Mouse (Mus musculus) retina, embryonic 14.5 days (tissue): Measurements from ENCODE around the gene Rfc2.

Experiments
- DNase-seq: peaks from one replicate; pipeline ENCODE4 v3.0.0-alpha.2; 2015; ENCODE audit warnings: low spot score

Rfc2 gene

GRCm38 (mm10) chr5:134565696-134566095 is 15.5 kb upstream of the Rfc2 start:
- DNase-seq, result no peak

GRCm38 (mm10) chr5:134567445-134567844 is 13.7 kb upstream of the Rfc2 start:
- no peak for DNase-seq

- no peak for DNase-seq
These were observed 13.1 kb upstream of the Rfc2 start for GRCm38 (mm10) chr5:134568030-134568429.

- DNase-seq, result no peak
These were observed 12.1 kb upstream of the Rfc2 start for GRCm38 (mm10) chr5:134568964-134569491.

- DNase-seq, result peak; percentile 86
These were observed 9.2 kb upstream of the Rfc2 start for GRCm38 (mm10) chr5:134571730-134572507.

GRCm38 (mm10) chr5:134572508-134573214 is 8.5 kb upstream of the Rfc2 start:
- no peak for DNase-seq

- no peak for DNase-seq
These were observed 5.3 kb upstream of the Rfc2 start for GRCm38 (mm10) chr5:134575833-134576232.

- no peak for DNase-seq
These were observed 4.5 kb upstream of the Rfc2 start for GRCm38 (mm10) chr5:134576517-134577220.

- no peak for DNase-seq
These were observed 3.6 kb upstream of the Rfc2 start for GRCm38 (mm10) chr5:134577534-134577933.

GRCm38 (mm10) chr5:134579135-134579534 is 2.0 kb upstream of the Rfc2 start:
- no peak for DNase-seq

GRCm38 (mm10) chr5:134582221-134582907 is 1.2 kb downstream of the Rfc2 start:
- DNase-seq, result peak; percentile 98

GRCm38 (mm10) chr5:134583006-134583883 is 2.1 kb downstream of the Rfc2 start:
- DNase-seq, result no peak

- no peak for DNase-seq
These were observed 2.7 kb downstream of the Rfc2 start for GRCm38 (mm10) chr5:134583884-134584213.

GRCm38 (mm10) chr5:134584798-134585197 is 3.6 kb downstream of the Rfc2 start:
- no peak for DNase-seq

GRCm38 (mm10) chr5:134589900-134590299 is 8.7 kb downstream of the Rfc2 start:
- no peak for DNase-seq

- DNase-seq, result no peak
These were observed 10.9 kb downstream of the Rfc2 start for GRCm38 (mm10) chr5:134592026-134592581.

GRCm38 (mm10) chr5:134593093-134593492 is 11.9 kb downstream of the Rfc2 start:
- no peak for DNase-seq

- no peak for DNase-seq
These were observed 16.5 kb downstream of the Rfc2 start for GRCm38 (mm10) chr5:134597711-134598110.

GRCm38 (mm10) chr5:134604376-134604775 is 23.2 kb downstream of the Rfc2 start:
- no peak for DNase-seq

GRCm38 (mm10) chr5:134606314-134606713 is 25.1 kb downstream of the Rfc2 start:
- DNase-seq, result no peak

- DNase-seq, result no peak
These were observed 26.0 kb downstream of the Rfc2 start for GRCm38 (mm10) chr5:134607121-134607520.
